Mouse (Mus musculus) forebrain, postnatal 0 days (tissue): Measurements from ENCODE around the gene Rngtt. TPM values are rescaled to one million over a fixed set of nuclear protein-coding genes. Genes with fewer than 3 reads are reported as not detected.

Experiments
- ATAC-seq: fragments of 200-750 bp; cut with Nextera tagmentation; 2 replicates; pipeline ENCODE4 v1.8.0; 2017; ENCODE audit warnings: mild to moderate bottlenecking, moderate library complexity
- DNase-seq: peaks from one replicate; pipeline ENCODE4 v3.0.0-alpha.2; 2015
- H3K27ac ChIP-seq: fragments of 300-500 bp; sonication (generic); 2 replicates; pipeline ENCODE4 v1.5.1; 2014; ENCODE audit warnings: low read depth, mild to moderate bottlenecking, antibody characterized with exemption, low read length, moderate library complexity, mixed read lengths
- H3K27me3 ChIP-seq: fragments of 300-500 bp; sonication (generic); 2 replicates; pipeline ENCODE4 v1.6.1; 2014; ENCODE audit warnings: mild to moderate bottlenecking, low read length, mixed read lengths; ENCODE audit not compliant: insufficient read depth
- H3K36me3 ChIP-seq: fragments of 300-500 bp; sonication (generic); 2 replicates; pipeline ENCODE4 v1.6.1; 2014; ENCODE audit warnings: mild to moderate bottlenecking, moderate library complexity; ENCODE audit not compliant: insufficient read depth
- H3K4me1 ChIP-seq: fragments of 300-500 bp; sonication (generic); 2 replicates; pipeline ENCODE4 v1.6.1; 2014; ENCODE audit warnings: antibody characterized with exemption; ENCODE audit not compliant: insufficient read depth
- H3K4me2 ChIP-seq: fragments of 300-500 bp; sonication (generic); 2 replicates; pipeline ENCODE4 v1.6.1; 2014; ENCODE audit warnings: low read depth, mild to moderate bottlenecking, moderate library complexity
- H3K4me3 ChIP-seq: fragments of 300-500 bp; sonication (generic); 2 replicates; pipeline ENCODE4 v1.5.1; 2014; ENCODE audit warnings: low read depth, low read length, mixed read lengths
- H3K9ac ChIP-seq: fragments of 300-500 bp; sonication (generic); 2 replicates; pipeline ENCODE4 v1.6.1; 2014; ENCODE audit warnings: mild to moderate bottlenecking
- H3K9me3 ChIP-seq: fragments of 300-500 bp; sonication (generic); 2 replicates; pipeline ENCODE4 v1.6.1; 2016; ENCODE audit warnings: low read length
- CTCF ChIP-seq: sonication (generic); IDR thresholded peaks from 2 replicates; pipeline ENCODE4 v1.5.1; 2016; ENCODE audit warnings: antibody characterized with exemption, control low read depth, low read depth
- WGBS: fragments of 180-500 bp; shearing (Covaris S2); extraction: QIAGEN DNeasy Blood & Tissue Kit; methylation state at CpG from one replicate; pipeline ENCODE4 v1.1.7; 2014; 5-methylcytosine and 5-hydroxymethylcytosine counted together
- microRNA-seq, 2 experiments: library from miRNA; unstranded; fragments of <30 nt; microRNA quantifications; one replicate each; pipeline ENCODE4; 2016
- polyA plus RNA-seq: library from polyadenylated mRNA; unstranded; fragments of >200 nt; fragmentation: Nextera tagmentation; extraction: Ambion mirVana; gene quantifications from 2 replicates; pipeline ENCODE4 v1.2.1, GENCODE M21; 2015
- total RNA-seq: library from RNA; depleted of rRNA; stranded (reverse); fragments of >200 nt; gene quantifications from 2 replicates; pipeline ENCODE4 v1.2.3, GENCODE M21; 2014; rRNA removed

The Rngtt gene
- total and polyA plus RNA-seq, 2 experiments from 2014 or later, result 16.1 to 22.5 TPM

GRCm38 (mm10) chr4:33526675-33527074 is 216.6 kb downstream of the Rngtt start:
- Histone ChIP-seq H3K36me3 (no peaks in the 10 kb centered on the region), H3K9ac (no peak overlapping the region), H3K4me1 (peaks cover 14% of the 10 kb centered on the region), H3K27ac (peak overlapping the region; percentile 73), H3K27me3 (no peaks in the 10 kb centered on the region), H3K9me3 (no peaks in the 10 kb centered on the region), H3K4me3 (no peak overlapping the region), H3K4me2 (0 out of 2 replicates have a peak overlapping the region, but pooled peaks have one; percentile 8)
- WGBS, result 11% methylated on average over 9 of the region's 9 CpGs
- peak; percentile 85 for DNase-seq
- peak; percentile 92 for ATAC-seq
- TF ChIP-seq CTCF, result no peak

- Histone ChIP-seq H3K27ac (no peak overlapping the region), H3K36me3 (no peaks in the 10 kb centered on the region), H3K9ac (no peak overlapping the region), H3K4me3 (no peak overlapping the region), H3K9me3 (no peaks in the 10 kb centered on the region), H3K27me3 (no peaks in the 10 kb centered on the region), H3K4me1 (no peaks in the 10 kb centered on the region), H3K4me2 (no peak overlapping the region)
- 65% methylated on average over 8 of the region's 8 CpGs for WGBS
- ATAC-seq (no peak), DNase-seq (no peak)
- no peak for TF ChIP-seq CTCF
Measured at GRCm38 (mm10) chr4:33532596-33532995, 222.5 kb downstream of the Rngtt start.

- Histone ChIP-seq H3K27ac (no peak overlapping the region), H3K9ac (no peak overlapping the region), H3K27me3 (no peaks in the 10 kb centered on the region), H3K4me1 (0 out of 2 replicates have a peak, but pooled peaks cover 5% of the 10 kb centered on the region), H3K4me2 (no peak overlapping the region), H3K36me3 (no peaks in the 10 kb centered on the region), H3K9me3 (no peaks in the 10 kb centered on the region), H3K4me3 (no peak overlapping the region)
- no peak for DNase-seq
- WGBS, result 59% methylated on average over 13 of the region's 13 CpGs
- TF ChIP-seq CTCF, result no peak
- ATAC-seq, result 0 out of 2 replicates have a peak, but pooled peaks have one; percentile 3
Measured at GRCm38 (mm10) chr4:33544755-33545576, 234.9 kb downstream of the Rngtt start.

- H3K4me3 ChIP-seq, result no peak overlapping the region
- H3K36me3 ChIP-seq, result no peaks in the 10 kb centered on the region
- no peak overlapping the region for H3K27ac ChIP-seq
- TF ChIP-seq CTCF, result no peak
- no peak overlapping the region for H3K9ac ChIP-seq
- H3K27me3 ChIP-seq, result no peaks in the 10 kb centered on the region
- H3K4me1 ChIP-seq, result 0 out of 2 replicates have a peak, but pooled peaks cover 5% of the 10 kb centered on the region
- no peaks in the 10 kb centered on the region for H3K9me3 ChIP-seq
- DNase-seq (no peak), ATAC-seq (peak; percentile 18; the same call in 1 of the 2 replicates)
- WGBS, result 5% methylated on average over 6 of the region's 6 CpGs
- no peak overlapping the region for H3K4me2 ChIP-seq
Measured at GRCm38 (mm10) chr4:33545577-33545879, 235.4 kb downstream of the Rngtt start.

GRCm38 (mm10) chr4:33546278-33546677 is 236.2 kb downstream of the Rngtt start:
- DNase-seq (no peak), ATAC-seq (no peak)
- no peaks in the 10 kb centered on the region for H3K36me3 ChIP-seq
- H3K4me2 ChIP-seq, result no peak overlapping the region
- H3K9me3 ChIP-seq, result no peaks in the 10 kb centered on the region
- no peaks in the 10 kb centered on the region for H3K27me3 ChIP-seq
- WGBS, result 93% methylated on average over 11 of the region's 11 CpGs
- no peak for TF ChIP-seq CTCF
- no peak overlapping the region for H3K4me3 ChIP-seq
- no peak overlapping the region for H3K27ac ChIP-seq
- 0 out of 2 replicates have a peak, but pooled peaks cover 5% of the 10 kb centered on the region for H3K4me1 ChIP-seq
- no peak overlapping the region for H3K9ac ChIP-seq

GRCm38 (mm10) chr4:33547315-33547929 is 237.3 kb downstream of the Rngtt start:
- DNase-seq (no peak), ATAC-seq (no peak)
- no peak overlapping the region for H3K9ac ChIP-seq
- H3K9me3 ChIP-seq, result no peaks in the 10 kb centered on the region
- H3K4me2 ChIP-seq, result no peak overlapping the region
- no peak overlapping the region for H3K4me3 ChIP-seq
- no peak for TF ChIP-seq CTCF
- no peaks in the 10 kb centered on the region for H3K27me3 ChIP-seq
- H3K36me3 ChIP-seq, result no peaks in the 10 kb centered on the region
- H3K27ac ChIP-seq, result no peak overlapping the region
- 93% methylated on average over 8 of the region's 8 CpGs for WGBS
- H3K4me1 ChIP-seq, result 0 out of 2 replicates have a peak, but pooled peaks cover 5% of the 10 kb centered on the region

GRCm38 (mm10) chr4:33549606-33550005 is 239.5 kb downstream of the Rngtt start:
- 0 out of 2 replicates have a peak, but pooled peaks cover 5% of the 10 kb centered on the region for H3K4me1 ChIP-seq
- TF ChIP-seq CTCF, result no peak
- H3K4me2 ChIP-seq, result no peak overlapping the region
- 28% methylated on average over 5 of the region's 5 CpGs for WGBS
- DNase-seq (no peak), ATAC-seq (peak; percentile 44; the same call in 1 of the 2 replicates)
- no peaks in the 10 kb centered on the region for H3K9me3 ChIP-seq
- H3K4me3 ChIP-seq, result no peak overlapping the region
- H3K9ac ChIP-seq, result no peak overlapping the region
- H3K36me3 ChIP-seq, result no peaks in the 10 kb centered on the region
- no peak overlapping the region for H3K27ac ChIP-seq
- H3K27me3 ChIP-seq, result no peaks in the 10 kb centered on the region

Small RNA genes lying within 50 kb of the gene (microRNA-seq; reads per million reads assigned to microRNA genes)
- 0 reads per million in 2 experiments for gene Mir8118

Other genes with a start within 250 kb of the Rngtt start
- gene Gabrr2, start 247.3 kb upstream of the Rngtt start, total RNA-seq, result 0.54 TPM in 1 of 2 replicates, not detected in the other
- gene Gabrr2, start 247.3 kb upstream of the Rngtt start, polyA plus RNA-seq, result not detected in 2 replicates
- 0.46 and 0.67 TPM in 2 replicates for gene Gabrr1, start 177.8 kb upstream of the Rngtt start, total RNA-seq
- gene Gabrr1, start 177.8 kb upstream of the Rngtt start, polyA plus RNA-seq, result 0.22 and 0.25 TPM in 2 replicates
- gene Pm20d2, start 120.6 kb upstream of the Rngtt start, total RNA-seq, result 8.0 and 11.3 TPM in 2 replicates
- gene Pm20d2, start 120.6 kb upstream of the Rngtt start, polyA plus RNA-seq, result 2.3 and 3.3 TPM in 2 replicates
- gene Srsf12, start 101.3 kb upstream of the Rngtt start, total RNA-seq, result 47.0 and 68.4 TPM in 2 replicates
- gene Srsf12, start 101.3 kb upstream of the Rngtt start, polyA plus RNA-seq, result 22.1 and 43.3 TPM in 2 replicates
- gene Pnrc1, start 20.1 kb upstream of the Rngtt start, total RNA-seq, result 79.9 and 112 TPM in 2 replicates
- gene Pnrc1, start 20.1 kb upstream of the Rngtt start, polyA plus RNA-seq, result 55.1 and 57.1 TPM in 2 replicates